Mouse (Mus musculus): ENCODE data around the gene Perp.

DNA sequence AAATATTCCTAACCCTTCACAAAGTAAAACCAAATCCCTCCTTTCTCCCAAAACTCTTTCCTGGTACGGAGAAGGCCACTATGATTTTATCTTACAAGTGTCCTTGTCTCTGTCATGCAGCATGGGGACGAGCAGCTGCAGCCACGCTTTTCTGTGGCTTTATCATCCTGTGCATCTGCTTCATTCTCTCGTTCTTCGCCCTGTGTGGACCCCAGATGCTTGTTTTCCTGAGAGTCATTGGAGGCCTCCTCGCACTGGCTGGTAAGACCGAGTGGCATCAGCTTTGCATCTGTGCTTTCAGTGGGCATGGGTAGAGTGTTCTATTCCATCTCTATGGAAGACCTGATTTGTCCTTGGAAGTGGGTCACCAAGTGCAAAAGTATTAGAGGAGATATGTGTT is 8.6 kb downstream of the Perp start:
- no peak for TF ChIP-seq POLR2A (IDR thresholded peaks at IDR 0.05; ENCODE audit: low read depth, low read length)
- no peak for TF ChIP-seq CTCF (IDR thresholded peaks at IDR 0.05; ENCODE audit: extremely low read depth, insufficient read length, insufficient replicate concordance, low read depth, low read length)
